Mouse (Mus musculus): ENCODE data around the gene Arid5a.

Arid5a gene

DNA sequence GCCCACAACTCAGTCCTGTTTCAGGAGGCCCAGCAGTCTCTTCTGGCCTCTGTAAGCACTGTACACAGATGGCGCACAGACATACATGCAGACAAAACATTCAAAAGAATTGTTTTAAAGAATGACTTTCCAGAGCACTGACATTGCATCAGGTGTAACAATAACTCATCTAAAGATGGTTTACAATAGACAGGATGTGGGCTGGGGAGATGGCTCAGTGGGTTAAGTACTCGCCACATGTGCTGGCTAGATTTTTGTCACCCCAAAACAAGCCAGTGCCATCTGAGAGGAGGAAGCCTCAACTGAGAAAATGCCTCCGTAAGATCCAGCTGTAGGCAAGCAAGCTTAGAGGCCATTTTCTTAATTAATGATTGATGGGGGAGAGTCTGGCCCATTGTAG, 13.1 kb upstream of the Arid5a start:
- DNase-seq (ENCODE audit: low spot score) = no peak

- no peak for DNase-seq (ENCODE audit: low spot score)
These were observed 10.9 kb upstream of the Arid5a start for GRCm38 (mm10) chr1:36296466-36297149.

DNA sequence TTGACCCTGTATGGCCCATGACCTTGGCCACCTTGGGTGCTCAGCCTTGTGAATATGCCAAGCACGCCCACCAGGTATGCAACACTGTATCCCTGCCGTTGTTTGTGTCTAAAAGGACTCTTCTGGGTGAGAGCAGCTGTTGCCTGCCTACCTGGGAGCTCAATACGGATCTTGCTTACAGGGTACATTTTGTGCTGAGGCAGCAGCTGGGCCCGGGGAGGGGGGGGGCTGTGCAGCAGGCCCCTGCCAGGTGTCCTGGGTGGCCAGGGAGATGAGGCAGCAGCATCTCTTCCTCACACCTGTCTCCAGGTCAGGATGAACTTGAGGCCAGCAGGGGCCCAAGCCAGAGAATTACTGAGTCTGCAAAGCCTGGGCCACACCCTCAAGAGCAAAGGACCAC, 9.4 kb upstream of the Arid5a start:
- no peak for DNase-seq (ENCODE audit: low spot score)

GRCm38 (mm10) chr1:36299126-36299525, 8.4 kb upstream of the Arid5a start:
- DNase-seq (ENCODE audit: low spot score) = no peak

- no peak for DNase-seq (ENCODE audit: low spot score)
These were observed 7.9 kb upstream of the Arid5a start for GRCm38 (mm10) chr1:36299676-36300075.

GRCm38 (mm10) chr1:36300486-36300885, 7.0 kb upstream of the Arid5a start:
- DNase-seq (ENCODE audit: low spot score) = no peak

DNA sequence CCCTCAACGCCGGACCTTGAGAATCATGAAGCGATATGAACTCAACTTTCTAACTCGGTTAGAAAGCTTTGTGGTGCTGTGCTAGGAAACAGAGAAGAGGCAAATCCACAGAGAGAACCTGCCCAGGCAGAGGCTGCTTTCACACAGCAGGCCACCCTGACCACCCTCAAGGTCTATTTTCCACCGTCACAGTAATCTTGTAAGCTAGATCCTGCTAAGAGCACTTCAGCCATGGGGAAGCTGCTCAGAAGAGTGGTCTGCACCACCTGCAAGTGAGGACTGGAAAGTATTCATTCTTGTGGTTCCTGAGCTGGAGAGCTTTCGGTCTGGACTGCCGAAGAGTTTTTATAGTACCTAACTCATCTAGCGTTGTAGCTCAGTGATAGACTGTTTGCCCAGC, 5.3 kb upstream of the Arid5a start:
- DNase-seq (ENCODE audit: low spot score) = no peak

- no peak for DNase-seq (ENCODE audit: low spot score)
These were observed 4.6 kb upstream of the Arid5a start for GRCm38 (mm10) chr1:36302957-36303356.

- peak; percentile 86 for DNase-seq (ENCODE audit: low spot score)
These were observed 3.9 kb upstream of the Arid5a start for GRCm38 (mm10) chr1:36303381-36304320.

DNA sequence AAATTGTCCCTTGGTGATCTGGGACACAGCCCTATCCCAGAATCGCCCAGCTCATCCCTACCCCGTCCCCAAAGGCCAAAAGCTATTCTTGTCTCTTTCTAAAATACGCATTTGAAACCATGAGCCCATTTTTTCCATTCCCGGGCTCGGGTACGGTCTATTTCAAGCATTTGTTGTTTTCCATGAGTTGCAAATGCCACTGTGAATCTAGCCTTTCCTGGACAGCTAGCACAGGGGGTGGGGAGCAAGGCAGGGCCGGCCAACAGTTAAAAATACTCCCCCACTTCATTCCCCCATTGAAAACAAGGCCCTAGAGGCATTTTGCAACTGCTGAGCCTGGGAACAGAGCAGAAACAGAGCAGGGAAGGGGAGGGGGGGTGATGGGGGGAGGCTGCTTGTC, 2.8 kb upstream of the Arid5a start:
- DNase-seq (ENCODE audit: low spot score) = no peak

DNA sequence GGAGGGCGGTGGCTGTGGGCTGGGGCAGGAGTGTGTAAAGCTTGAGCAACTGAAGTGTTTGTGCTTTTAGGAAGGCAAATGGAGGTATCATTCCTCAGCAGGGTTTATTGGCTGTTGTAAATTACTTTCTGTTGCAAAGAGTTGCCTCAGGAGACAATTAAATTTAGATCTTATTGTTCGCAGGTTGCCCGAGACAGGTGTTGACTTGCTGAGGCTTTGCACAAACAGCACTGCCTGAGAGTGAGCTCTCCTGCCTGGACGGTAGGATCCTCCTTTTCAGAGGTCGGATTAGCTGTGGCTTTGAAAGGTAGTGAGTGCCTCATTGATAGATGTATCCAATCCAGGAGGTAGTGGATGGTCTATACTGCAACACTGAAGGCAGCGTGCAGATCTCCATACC, 1.4 kb upstream of the Arid5a start:
- no peak for DNase-seq (ENCODE audit: low spot score)

GRCm38 (mm10) chr1:36307121-36307494, 425 bp upstream of the Arid5a start:
- DNase-seq (ENCODE audit: low spot score) = no peak

GRCm38 (mm10) chr1:36308451-36308901, 943 bp downstream of the Arid5a start:
- no peak for DNase-seq (ENCODE audit: low spot score)

DNA sequence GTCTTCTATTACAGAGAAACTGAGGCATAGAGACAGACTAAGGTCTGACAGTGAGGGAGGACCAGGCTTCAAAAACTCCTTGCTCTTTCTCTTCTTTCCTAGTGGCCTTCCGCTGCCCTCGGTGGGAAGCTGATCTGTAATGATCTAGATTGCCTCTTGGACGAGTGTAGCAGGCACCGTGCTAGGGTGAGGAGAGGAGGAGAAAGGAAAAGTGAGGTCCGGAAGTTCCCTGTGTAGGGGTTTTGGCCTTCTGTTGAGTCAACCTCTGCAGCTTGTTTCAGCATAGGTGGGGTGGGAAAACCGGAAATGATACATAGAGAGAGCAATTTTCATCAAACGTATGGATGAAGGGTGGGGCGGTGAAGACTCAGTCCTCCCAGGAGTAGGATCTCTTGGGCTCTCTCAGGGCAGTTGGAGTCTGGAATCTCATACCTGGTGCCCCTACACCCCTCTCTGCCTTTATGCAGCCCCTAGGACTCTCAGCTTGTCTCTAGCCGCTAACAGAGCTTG, 1.5 kb downstream of the Arid5a start:
- no peak for DNase-seq (ENCODE audit: low spot score)

GRCm38 (mm10) chr1:36309498-36309901, 2.0 kb downstream of the Arid5a start:
- DNase-seq (ENCODE audit: low spot score) = no peak

DNA sequence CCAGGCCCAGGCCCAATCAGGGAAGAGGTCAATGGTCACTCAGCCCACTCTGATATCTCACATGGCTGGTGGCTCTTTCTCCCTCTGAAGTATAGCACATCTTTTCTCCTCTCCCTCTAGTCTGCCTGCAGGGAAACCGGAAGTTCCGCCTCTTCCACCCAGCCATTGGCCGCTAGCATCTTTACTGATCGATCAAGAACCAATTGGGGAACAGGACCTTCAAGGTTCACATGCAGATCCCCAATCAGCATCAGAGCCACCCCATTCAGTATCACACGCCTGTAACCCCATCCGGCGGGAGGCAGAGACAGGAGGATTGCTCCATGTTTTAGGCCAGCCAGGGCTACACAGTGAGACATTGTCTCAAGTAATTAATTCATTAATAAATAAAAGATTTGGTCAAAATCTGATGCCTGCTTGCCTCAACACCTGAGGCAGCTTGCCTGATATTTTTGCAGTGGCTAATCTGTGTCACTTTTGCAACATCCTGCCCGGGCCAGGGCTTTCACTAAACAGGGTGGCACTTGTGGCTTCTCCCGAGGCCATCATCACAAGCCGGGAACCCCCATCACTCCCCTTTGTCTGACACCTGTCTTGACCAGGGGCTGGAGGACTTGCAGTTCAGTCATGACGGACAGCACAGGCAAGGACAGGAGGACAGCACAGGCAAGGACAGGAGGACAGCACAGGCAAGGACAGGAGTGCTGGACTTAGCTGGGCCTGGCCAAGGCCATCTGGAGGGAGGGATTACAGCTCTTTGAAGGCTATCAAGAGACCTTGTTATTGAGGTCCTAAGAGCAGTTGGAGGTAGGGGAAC, 7.6 kb downstream of the Arid5a start:
- DNase-seq (ENCODE audit: low spot score) = no peak

- no peak for DNase-seq (ENCODE audit: low spot score)
These were observed 8.2 kb downstream of the Arid5a start for GRCm38 (mm10) chr1:36315776-36316100.

- no peak for DNase-seq (ENCODE audit: low spot score)
These were observed 13.6 kb downstream of the Arid5a start for GRCm38 (mm10) chr1:36321164-36321563.

DNA sequence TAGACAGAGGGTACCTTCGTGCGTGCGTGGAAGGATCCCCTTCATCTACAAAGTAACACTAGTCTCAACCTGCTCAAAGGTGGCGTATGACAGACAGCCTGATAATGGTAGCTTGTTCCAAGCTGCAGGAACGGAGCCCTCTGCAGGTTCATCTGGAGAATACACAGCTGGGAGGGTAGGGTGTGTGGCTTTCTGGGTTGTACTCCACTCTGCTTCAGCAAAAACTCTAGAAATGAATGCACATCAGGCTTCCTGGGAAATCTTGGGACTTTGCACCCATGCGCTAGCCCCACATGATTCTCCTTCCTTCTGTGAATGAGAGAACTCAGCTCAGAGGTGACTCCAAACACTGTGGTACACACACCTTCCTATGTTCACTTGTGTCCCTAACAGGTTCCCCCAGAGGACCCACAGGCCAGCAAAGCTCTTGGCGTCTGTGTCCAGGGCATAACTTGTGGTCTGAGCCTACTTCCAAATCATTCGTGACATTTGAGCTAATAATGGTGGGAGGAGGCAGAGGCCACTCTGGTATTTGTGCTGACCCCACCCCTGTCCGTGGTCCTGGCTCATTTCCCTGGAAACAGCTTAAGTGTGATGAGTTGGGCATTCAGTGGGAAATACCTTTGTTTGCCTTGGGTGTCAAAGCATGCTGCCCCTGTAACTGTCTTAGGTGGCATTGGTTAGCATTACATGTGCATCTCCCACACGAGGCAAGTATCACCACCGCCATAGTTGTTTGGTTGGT, 14.5 kb downstream of the Arid5a start:
- no peak for DNase-seq (ENCODE audit: low spot score)

DNA sequence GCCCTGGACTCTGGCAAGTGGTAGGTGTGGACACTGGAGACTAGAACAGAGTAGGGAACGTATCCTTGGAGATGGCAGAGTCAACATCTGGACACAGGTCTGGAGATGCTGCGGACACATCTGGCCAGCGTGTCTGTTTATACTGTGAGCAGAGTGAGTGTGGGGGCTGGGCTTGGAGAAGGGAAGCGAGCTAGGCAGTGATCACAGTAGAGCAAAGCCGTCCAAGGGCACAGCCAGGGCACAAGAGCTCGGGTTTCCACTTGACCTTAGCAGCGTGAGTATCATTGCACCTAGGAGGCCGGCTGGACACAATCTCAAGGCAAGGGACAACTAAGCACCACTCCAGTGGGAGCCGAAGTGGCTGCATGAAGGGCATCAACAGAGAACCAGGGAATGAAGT, 15.5 kb downstream of the Arid5a start:
- DNase-seq (ENCODE audit: low spot score) = no peak

- DNase-seq (ENCODE audit: low spot score) = peak; percentile 63
These were observed 16.4 kb downstream of the Arid5a start for GRCm38 (mm10) chr1:36323746-36324448.
